Mouse (Mus musculus) left cerebral cortex, postnatal 36 days (tissue): ENCODE results near the gene Rnf39. TPM values are rescaled to one million over a fixed set of nuclear protein-coding genes. Genes with fewer than 3 reads are reported as not detected.

Experiments
- DNase-seq, 2 experiments: peaks; one replicate each; pipeline ENCODE4 v3.0.0; 2021 to 2022; ENCODE audit warnings: low spot score in 2 of 2, mixed read lengths in 1 of 2
- intact Hi-C: fragments of 180-260 bp; cut with DNase I; formaldehyde crosslinking; loops from one replicate; pipeline ENCODE4 v1.15.1; 2025
- total RNA-seq, 2 experiments: library from RNA; stranded (reverse); gene quantifications; 2 replicates each; pipeline ENCODE4 v1.2.3; 2021

The Rnf39 gene
- 1 to 10 TPM; 7.1 to 9.9 TPM for total RNA-seq

DNA sequence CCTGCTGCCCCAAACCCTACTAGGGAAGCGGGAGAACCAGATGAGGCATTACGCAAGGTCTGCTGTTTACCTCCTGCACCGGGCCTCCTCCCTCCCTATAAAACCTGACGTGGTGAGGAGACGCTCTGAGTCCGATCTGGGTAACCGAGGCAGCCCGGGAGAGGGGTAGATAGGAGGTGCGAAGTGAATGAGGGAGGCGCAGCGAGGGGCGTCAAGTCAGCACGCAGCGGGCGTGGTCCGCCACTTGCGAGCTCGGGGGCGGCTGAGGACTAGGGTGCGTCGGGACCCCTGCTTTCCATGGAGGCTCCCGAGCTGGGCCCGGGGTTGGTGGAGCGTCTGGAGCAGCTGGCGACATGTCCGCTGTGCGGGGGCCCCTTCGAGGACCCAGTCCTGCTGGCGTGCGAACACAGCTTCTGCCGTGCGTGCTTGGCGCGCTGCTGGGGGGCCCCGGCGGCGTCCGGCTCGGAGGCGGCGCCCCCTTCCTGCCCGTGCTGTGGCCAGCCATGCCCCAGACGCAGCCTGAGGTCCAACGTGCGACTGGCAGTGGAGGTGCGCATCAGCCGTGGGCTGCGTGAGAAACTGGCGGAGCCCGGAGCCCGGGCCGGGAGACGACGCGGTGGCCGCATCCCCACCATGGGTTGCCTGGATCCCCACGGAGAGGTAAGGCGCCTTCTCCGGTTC lies at the start of gene Rnf39:
TSS of gene Rnf39 (plus strand) at position 128 of the 681 bp plus-strand sequence.
- intact Hi-C loops, result no loop called here
- peak; percentile 62 to 72 for DNase-seq

DNA sequence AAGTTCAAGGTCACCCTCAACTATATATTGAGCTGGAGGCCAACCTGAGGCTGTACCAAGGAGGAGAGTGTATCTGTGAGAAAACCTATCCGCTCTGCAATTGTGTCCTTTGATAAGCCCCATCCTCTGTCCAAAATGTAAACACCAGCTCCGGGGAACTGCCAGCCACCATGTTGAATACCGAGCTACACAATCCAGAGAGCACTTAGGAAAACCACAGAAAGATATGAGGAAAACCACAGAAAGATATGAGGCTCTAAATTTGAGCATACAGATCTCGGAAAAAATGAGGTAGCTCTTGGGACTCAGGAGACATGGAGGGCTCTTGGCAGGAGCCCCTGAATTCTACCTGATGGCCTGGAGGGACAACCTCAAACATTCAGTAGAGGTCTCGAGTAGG lies 49.3 kb upstream of the Rnf39 start:
- intact Hi-C loops, result loop anchor here (5.0 kb wide), 1 partner anchor 309 kb away; the partner anchor contains the start of gene Olfr94

DNA sequence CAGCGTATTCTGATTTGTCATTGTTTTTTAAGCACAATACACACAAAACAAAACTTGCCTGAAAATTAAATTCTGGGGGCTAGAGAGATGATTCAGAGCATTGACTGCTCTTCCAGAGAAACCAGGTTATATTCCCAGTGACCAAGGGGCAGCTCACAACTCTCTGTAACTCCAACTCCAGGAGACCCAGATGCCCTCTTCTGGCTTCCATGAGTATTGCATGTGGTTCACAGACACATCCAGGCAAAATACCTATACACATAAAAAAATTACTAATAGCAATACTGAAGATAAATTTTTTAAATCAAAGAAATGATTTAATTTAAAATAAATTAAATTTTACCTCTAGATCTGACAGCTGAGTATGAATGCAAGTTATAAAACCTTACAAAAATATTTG lies 46.1 kb upstream of the Rnf39 start:
- no peak for DNase-seq
- intact Hi-C loops, result no loop called here

More for the DNA sequence above, 49.3 kb upstream of the Rnf39 start:
- DNase-seq, result no peak

GRCm38 (mm10) chr17:36897065-36897464 lies 45.7 kb upstream of the Rnf39 start:
- intact Hi-C loops, result no loop called here
- DNase-seq, result no peak

- no peak for DNase-seq
- intact Hi-C loops, result no loop called here
These were observed 45.0 kb upstream of the Rnf39 start, which contains the start of gene Trim31 for GRCm38 (mm10) chr17:36897552-36898205. Trim31 (plus strand) TSS chr17:36898118.

DNA sequence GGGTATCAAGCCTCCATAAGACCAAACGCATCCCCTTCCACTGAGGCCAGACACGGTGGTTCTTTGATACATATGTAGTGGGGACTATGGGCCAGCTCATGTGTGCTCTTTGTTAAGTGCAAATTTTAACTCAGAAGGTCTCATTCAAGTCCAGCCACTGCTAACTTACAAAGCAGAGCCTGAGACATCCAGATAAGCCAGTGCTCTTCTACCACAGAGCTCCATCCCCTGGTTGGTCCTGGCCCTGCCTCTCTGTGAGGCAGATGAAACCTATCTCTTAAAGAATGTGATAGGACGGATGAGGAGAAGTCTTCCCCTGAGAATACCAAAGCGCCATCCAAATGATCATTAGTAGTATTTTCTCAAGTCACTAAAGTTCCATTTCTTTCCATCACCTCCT lies 43.3 kb upstream of the Rnf39 start:
- intact Hi-C loops, result no loop called here

DNA sequence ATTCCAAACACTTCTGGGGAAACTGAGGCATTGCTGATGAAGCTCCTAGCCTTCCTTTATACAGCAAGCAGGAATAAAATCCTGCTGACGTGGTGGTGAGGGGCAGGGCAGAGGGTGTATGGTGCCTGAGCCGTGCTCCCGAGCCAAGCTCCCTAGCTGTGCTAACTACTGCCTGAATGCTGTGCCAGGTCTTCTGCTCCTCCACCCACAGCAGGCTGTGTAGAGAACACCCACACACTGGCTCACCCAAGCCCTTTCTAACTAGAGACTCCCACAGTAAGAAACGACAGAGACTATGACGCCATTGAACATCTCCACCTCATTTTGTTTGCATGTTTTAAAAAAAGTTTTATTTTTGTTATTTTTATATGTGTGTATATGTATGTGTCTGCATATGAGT lies 42.7 kb upstream of the Rnf39 start:
- peak; percentile 6 to 42 for DNase-seq
- intact Hi-C loops, result no loop called here

More for the DNA sequence above, 43.3 kb upstream of the Rnf39 start:
- no peak for DNase-seq

DNA sequence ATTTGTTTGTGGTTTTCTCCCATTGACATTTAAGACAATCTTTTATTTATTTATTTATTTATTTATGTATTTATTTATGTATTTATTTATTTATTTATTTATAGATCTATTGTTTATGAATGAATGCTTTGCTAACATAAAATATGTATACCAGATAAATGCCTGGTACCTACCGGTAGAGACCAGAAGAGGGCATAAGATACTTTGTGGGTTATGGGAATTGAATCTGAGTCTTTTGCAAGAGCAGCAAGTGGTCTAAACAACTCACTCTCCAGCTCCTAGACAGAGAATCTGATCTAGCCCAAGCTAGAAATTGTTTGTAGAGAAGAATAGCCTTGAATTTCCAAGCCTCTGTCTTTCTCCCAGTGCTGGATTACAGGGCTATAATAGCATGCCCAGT lies 42.0 kb upstream of the Rnf39 start:
- DNase-seq, result no peak
- intact Hi-C loops, result no loop called here

DNA sequence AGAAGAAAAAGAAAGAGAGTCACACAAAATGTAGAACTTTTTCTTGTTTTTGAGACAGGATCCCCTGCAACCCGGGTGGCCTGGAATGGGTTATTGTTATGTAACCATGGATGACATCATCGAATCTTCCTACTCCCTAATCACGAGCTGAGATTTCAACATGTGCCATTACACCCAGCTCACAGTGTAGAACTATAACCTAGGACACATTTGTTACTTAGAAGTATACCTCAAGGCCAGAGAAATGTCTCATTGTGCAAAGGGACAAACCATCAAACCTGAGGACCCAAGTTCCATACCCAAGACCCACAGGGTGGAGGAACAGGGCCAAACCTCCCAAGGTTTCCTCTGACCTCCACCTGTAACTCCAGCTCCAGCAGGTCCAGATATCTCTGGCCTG lies 39.1 kb upstream of the Rnf39 start:
- no peak for DNase-seq
- intact Hi-C loops, result no loop called here

- DNase-seq, result no peak
- intact Hi-C loops, result no loop called here
These were observed 34.5 kb upstream of the Rnf39 start for GRCm38 (mm10) chr17:36908235-36908634.

DNA sequence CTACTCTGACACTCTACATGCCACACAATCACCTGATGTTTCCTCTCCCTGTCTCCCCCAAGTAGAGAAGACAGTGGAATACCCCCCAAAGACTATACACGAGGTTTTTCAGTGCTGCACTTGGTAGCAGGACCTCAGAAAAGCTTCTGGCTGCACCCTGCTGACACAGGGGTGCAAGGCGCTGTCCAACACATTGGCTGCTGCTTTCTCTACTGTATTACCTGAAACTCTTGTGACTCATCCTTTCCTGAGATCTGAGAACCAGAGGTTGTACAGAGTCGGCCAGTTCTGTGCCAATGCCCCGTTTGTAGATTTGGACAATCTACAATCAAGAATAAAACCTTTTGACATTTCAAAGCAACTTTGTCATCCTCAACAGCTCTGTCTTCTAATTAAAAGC lies 32.9 kb upstream of the Rnf39 start:
- intact Hi-C loops, result no loop called here
- DNase-seq, result no peak

GRCm38 (mm10) chr17:36912031-36912430 lies 30.7 kb upstream of the Rnf39 start:
- intact Hi-C loops, result no loop called here
- no peak for DNase-seq

GRCm38 (mm10) chr17:36914108-36914507 lies 28.6 kb upstream of the Rnf39 start:
- DNase-seq, result peak; percentile 51 to 67
- intact Hi-C loops, result no loop called here

GRCm38 (mm10) chr17:36915076-36915475 lies 27.6 kb upstream of the Rnf39 start:
- DNase-seq, result peak; percentile 32 to 49
- intact Hi-C loops, result loop anchor here (5.0 kb wide), 2 partner anchors 132 to 287 kb away; partner anchors contain the start of genes Gabbr1 and Olfr94

DNA sequence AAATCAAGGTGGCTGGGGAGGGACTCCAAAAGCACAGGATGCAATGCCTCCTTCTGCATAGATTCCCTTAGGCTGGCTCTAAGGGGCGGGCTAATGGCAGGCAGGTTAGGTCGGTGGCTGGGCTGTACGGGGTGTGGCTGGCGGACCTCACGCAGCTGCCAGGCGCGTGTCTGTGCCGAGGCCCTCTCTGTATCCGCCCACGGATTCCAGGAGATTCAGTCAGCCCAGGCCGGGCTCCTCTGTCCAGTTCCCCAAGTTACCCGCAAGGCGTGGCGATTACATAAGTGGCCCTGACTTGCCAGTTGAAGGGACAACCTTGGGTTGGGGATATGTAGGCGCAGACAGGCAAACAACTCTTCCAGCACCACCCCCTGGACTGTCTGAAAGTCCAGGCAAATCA lies 22.5 kb upstream of the Rnf39 start:
- intact Hi-C loops, result no loop called here
- no peak for DNase-seq

GRCm38 (mm10) chr17:36922715-36923114 lies 20.0 kb upstream of the Rnf39 start:
- intact Hi-C loops, result no loop called here

DNA sequence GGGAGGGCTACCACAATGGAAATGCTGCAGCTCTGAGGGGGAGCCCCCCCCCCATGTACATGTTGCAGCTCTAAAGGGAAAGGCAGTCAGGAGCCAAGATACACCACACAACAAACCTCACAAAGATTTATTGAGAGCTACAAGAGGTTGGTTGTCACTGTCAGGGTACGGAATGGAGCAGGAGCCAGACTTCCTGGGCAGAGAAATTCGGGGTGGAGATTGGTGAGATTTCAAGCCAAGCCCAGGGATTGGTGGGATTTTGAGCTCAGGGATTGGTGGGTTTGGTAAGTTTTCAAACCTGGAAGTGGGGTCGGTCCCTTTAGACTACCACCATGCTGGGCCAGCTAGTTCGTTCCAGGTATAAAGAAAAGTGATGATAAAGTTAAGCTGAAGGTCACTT lies 19.2 kb upstream of the Rnf39 start:
- DNase-seq, result no peak
- intact Hi-C loops, result no loop called here

More at GRCm38 (mm10) chr17:36922715-36923114, 20.0 kb upstream of the Rnf39 start:
- no peak for DNase-seq

- intact Hi-C loops, result no loop called here
- no peak for DNase-seq
These were observed 15.1 kb upstream of the Rnf39 start for GRCm38 (mm10) chr17:36927496-36928120.

DNA sequence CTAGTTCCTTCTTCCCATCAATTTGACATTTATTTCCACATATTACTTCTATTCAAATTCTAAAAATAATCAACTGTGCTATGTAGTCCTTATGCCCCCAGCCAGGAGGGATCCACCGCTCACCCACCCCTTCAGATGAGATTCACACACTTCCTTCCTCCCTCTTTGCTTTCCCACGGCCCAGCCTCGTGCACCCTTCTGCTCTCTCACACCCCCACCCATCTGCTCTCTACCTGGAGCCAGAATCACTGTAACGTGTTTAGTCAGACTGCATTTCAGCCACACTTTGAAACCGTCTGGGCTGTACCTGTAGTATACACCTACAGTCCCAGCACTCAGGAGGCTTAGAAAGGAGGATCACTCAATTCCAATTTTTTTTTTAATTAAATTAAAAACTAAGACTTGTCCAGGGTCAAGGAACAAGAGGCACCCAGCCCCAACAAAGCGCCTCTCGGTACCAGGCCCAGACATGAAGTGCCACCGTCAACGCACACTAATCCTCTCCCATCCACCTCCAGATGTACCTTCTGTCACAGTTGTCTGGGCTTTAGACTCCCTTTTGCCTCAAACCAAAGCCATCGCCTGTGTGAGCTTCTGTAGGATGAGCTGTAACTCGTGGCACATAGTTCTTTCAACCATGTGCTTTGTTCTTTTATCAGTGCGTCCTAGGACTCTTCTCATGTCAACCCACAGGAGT lies 13.3 kb upstream of the Rnf39 start:
- DNase-seq, result peak; percentile 25 to 32
- intact Hi-C loops, result no loop called here

DNA sequence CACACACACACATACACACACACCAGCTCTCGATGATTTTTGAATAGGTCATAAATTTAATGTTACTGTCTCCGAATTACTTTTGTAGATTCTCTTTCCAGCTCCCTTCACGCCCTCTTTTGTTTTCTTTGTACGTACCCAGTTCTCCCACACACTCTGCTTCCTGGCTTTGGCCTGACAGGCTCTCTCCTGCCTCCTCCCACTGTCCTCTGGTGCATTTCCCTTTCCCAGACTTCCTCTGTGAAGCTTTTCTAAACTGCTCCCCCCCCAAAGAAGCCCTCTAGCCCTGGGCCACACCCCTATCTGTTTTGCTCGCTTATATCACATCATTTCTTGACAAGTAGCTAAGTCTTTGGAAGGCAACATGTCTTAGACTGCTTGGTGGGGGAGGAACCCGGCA lies 12.5 kb upstream of the Rnf39 start:
- DNase-seq, result no peak
- intact Hi-C loops, result no loop called here
